Mouse (Mus musculus): ENCODE measurements at regions not wholly inside any gene's neighbourhood (a gene's known extent, or its start where the extent isn't known, plus 50 kb on each side); places are given as distances from the start of the nearest gene placed in this dataset.

DNA sequence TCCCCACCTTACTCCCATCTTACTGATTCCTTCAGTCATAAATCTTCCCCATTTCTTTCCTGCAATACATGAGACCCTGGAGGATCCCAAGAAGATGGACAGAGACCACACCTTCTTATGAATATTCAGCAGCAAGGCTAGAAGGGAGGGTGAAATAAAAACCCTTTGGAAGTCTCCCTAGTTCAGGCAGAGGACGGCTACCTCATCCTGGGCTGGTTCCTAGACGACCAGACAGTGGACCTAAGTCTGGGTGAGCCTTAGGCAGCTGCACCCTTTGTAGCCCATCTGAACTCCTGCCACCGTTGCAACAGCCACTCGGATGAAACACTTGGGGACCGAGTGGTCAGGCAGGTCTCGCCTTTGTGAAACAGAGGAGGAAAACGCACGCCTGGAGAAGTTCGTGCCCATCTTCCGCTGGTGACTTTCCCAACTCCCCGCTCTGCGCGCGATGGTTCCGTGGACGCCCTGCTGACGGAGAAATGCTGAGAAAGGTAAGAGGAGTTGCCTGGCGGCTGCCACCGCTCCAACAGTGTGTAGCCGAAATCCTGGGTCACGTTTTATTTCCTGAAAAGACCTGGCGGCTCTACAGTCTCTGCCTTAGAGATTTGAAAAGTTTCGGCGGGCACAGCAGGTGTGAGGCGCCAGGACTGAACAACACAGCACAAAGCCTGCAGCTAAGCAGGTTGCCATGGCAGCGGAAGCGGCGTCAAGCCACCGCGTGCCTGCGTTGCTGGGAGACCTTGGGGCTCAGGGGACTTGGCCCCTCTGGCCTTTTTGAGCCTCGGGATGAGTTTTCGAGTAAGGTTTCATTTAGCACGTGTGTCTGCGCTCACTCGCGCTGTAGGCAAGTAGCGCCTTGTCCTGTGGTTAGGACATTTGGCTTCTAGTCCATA lies 112.2 kb downstream of the Amer2 start:
- TF ChIP-seq POLR2A (IDR thresholded peaks at IDR 0.05; ENCODE audit: borderline replicate concordance, insufficient read depth, low read length): no peak
- TF ChIP-seq CTCF (IDR thresholded peaks at IDR 0.05; ENCODE audit: borderline replicate concordance, insufficient read depth, low read depth, low read length): no peak

All from cerebellum, adult 2 months (tissue).